Mouse (Mus musculus) olfactory bulb, adult 2 months (tissue): ENCODE measurements at regions not wholly inside any gene's neighbourhood (a gene's known extent, or its start where the extent isn't known, plus 50 kb on each side); places are given as distances from the start of the nearest gene placed in this dataset.
A peak's percentile ranks its signal among the peaks of the same experiment; 100 is the strongest.

Experiments
- CTCF ChIP-seq: fragments of 200-500 bp; IDR thresholded peaks from 2 replicates; pipeline ENCODE4 v1.5.1; 2012; ENCODE audit warnings: low read depth, mild to moderate bottlenecking, low read length, moderate library complexity; ENCODE audit not compliant: insufficient read depth
- POLR2A ChIP-seq: fragments of 200-500 bp; IDR thresholded peaks from 2 replicates; pipeline ENCODE4 v1.6.1; 2012; ENCODE audit warnings: mild to moderate bottlenecking, low read depth, low read length, moderate library complexity; ENCODE audit not compliant: insufficient read depth

DNA sequence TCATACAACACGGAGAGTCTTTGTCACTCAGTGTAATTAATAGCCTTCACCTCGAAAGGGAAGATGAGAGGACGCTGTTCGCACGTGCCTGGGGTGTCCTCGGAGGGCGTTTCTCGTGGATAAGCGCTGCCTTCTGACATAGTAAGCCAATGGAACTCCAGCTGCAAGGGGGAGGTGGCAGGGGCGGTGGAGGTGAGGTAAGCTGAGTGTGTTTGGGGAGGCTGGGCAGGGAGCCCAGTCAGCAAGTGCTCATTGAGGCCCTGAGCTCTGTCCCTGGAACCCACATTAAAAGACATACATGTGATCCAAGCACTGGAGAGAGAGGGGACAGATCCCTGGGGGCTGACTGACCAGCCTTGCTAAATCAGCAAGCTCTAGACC lies 234.1 kb downstream of the Setd4 start:
- TF ChIP-seq CTCF (peak; percentile 13; the same call in 1 of the 2 replicates), POLR2A (no peak)
